Mouse (Mus musculus) MEL (cell line): ENCODE results near the gene Vim. TPM values are rescaled to one million over a fixed set of nuclear protein-coding genes. Genes with fewer than 3 reads are reported as not detected.

Experiments
- DNase-seq: peaks from one replicate; pipeline ENCODE4 v3.0.0; 2011; ENCODE audit warnings: low read depth, low spot score
- H3K27ac ChIP-seq: 2 replicates; pipeline ENCODE4 v1.5.1; 2012; ENCODE audit warnings: low read depth, mild to moderate bottlenecking, control low read depth, low read length, moderate library complexity; ENCODE audit not compliant: control insufficient read depth
- H3K27me3 ChIP-seq, 2 experiments: fragments of 150-350 bp in 1 of 2; sonication (generic) in 1 of 2; 2 replicates each; pipeline ENCODE4 v1.6.1; 2012; ENCODE audit warnings: low read length in 2 of 2, mild to moderate bottlenecking in 2 of 2, improper control_type of control experiment in 1 of 2, moderate library complexity in 1 of 2; ENCODE audit not compliant: insufficient read depth in 2 of 2, control insufficient read depth in 1 of 2
- H3K36me3 ChIP-seq, 2 experiments: 2 replicates each; pipeline ENCODE4 v1.6.1; 2012 to 2014; ENCODE audit warnings: low read length in 2 of 2, improper control_type of control experiment in 1 of 2, inconsistent platforms in 1 of 2, mild to moderate bottlenecking in 1 of 2; ENCODE audit not compliant: insufficient read depth in 2 of 2, control insufficient read depth in 1 of 2
- H3K4me1 ChIP-seq, 2 experiments: fragments of 150-350 bp in 1 of 2; sonication (generic) in 1 of 2; 2 replicates each; pipeline ENCODE4 v1.6.1; 2012; ENCODE audit warnings: low read length in 2 of 2, improper control_type of control experiment in 1 of 2, mild to moderate bottlenecking in 1 of 2; ENCODE audit not compliant: insufficient read depth in 2 of 2, control insufficient read depth in 1 of 2
- H3K4me3 ChIP-seq, 2 experiments: fragments of 150-350 bp in 1 of 2; sonication (generic) in 1 of 2; 2 replicates each; pipeline ENCODE4 v1.5.1; 2012; ENCODE audit warnings: low read depth in 2 of 2, low read length in 2 of 2, mild to moderate bottlenecking in 2 of 2, moderate library complexity in 2 of 2, control low read depth in 1 of 2, improper control_type of control experiment in 1 of 2; ENCODE audit not compliant: control insufficient read depth in 1 of 2, insufficient read depth in 1 of 2
- H3K79me2 ChIP-seq: 2 replicates; pipeline ENCODE4 v1.6.1; 2012; ENCODE audit warnings: mild to moderate bottlenecking, low read length, moderate library complexity; ENCODE audit not compliant: control insufficient read depth, poor library complexity, insufficient read depth
- H3K9ac ChIP-seq: 2 replicates; pipeline ENCODE4 v1.6.1; 2012; ENCODE audit warnings: low read depth, mild to moderate bottlenecking, control low read depth, low read length, moderate library complexity; ENCODE audit not compliant: control insufficient read depth, poor library complexity, severe bottlenecking
- H3K9me3 ChIP-seq: fragments of 150-350 bp; sonication (generic); replicated peaks from 2 replicates; pipeline ENCODE4 v1.6.1; 2012; ENCODE audit warnings: mild to moderate bottlenecking, low read length, improper control_type of control experiment, moderate library complexity; ENCODE audit not compliant: insufficient read depth
- BHLHE40 ChIP-seq: IDR thresholded peaks from 2 replicates; pipeline ENCODE4 v1.6.1; 2012; ENCODE audit warnings: low read depth, mild to moderate bottlenecking, inconsistent platforms, low read length, improper control_type of control experiment, borderline replicate concordance
- E2F4 ChIP-seq: IDR thresholded peaks from 2 replicates; pipeline ENCODE4 v1.6.1; 2011; ENCODE audit warnings: low read depth, low read length, improper control_type of control experiment, borderline replicate concordance
- ELF1 ChIP-seq: IDR thresholded peaks from 2 replicates; pipeline ENCODE4 v1.6.1; 2014; ENCODE audit warnings: low read depth, mild to moderate bottlenecking, inconsistent platforms, low read length, improper control_type of control experiment, moderate library complexity
- GATA1 ChIP-seq: IDR thresholded peaks from 2 replicates; pipeline ENCODE4 v1.6.1; 2011; ENCODE audit warnings: low read depth, low read length, improper control_type of control experiment
- HCFC1 ChIP-seq: IDR thresholded peaks from 2 replicates; pipeline ENCODE4 v1.6.1; 2012; ENCODE audit warnings: low read depth, mild to moderate bottlenecking, inconsistent platforms, low read length, improper control_type of control experiment, moderate library complexity
- JUND ChIP-seq: IDR thresholded peaks from 2 replicates; pipeline ENCODE4 v1.6.1; 2011; ENCODE audit warnings: low read depth, mild to moderate bottlenecking, improper control_type of control experiment, low read length
- KAT2A ChIP-seq: conservative IDR thresholded peaks from 2 replicates; pipeline ENCODE4 v1.6.1; 2012; ENCODE audit warnings: low read depth, low read length, improper control_type of control experiment, inconsistent platforms
- MAX ChIP-seq: IDR thresholded peaks from 2 replicates; pipeline ENCODE4 v1.6.1; 2011; ENCODE audit warnings: low read length, improper control_type of control experiment
- MAZ ChIP-seq: IDR thresholded peaks from 2 replicates; pipeline ENCODE4 v1.6.1; 2012; ENCODE audit warnings: low read depth, mild to moderate bottlenecking, inconsistent platforms, low read length, improper control_type of control experiment
- MEF2A ChIP-seq: IDR thresholded peaks from 2 replicates; pipeline ENCODE4 v1.6.1; 2014; ENCODE audit warnings: low read depth, mild to moderate bottlenecking, inconsistent platforms, low read length, improper control_type of control experiment; ENCODE audit not compliant: poor library complexity, insufficient replicate concordance, severe bottlenecking; ENCODE audit errors: extremely low read depth
- MYC ChIP-seq: IDR thresholded peaks from 2 replicates; pipeline ENCODE4 v1.6.1; 2011; ENCODE audit warnings: low read depth, mild to moderate bottlenecking, low read length, improper control_type of control experiment, moderate library complexity
- POLR2A ChIP-seq, 2 experiments: IDR thresholded peaks; 2 replicates each; pipeline ENCODE4 v1.6.1; 2011 to 2012; ENCODE audit warnings: low read length in 2 of 2, mild to moderate bottlenecking in 2 of 2, control low read depth in 1 of 2, improper control_type of control experiment in 1 of 2, low read depth in 1 of 2, moderate library complexity in 1 of 2; ENCODE audit not compliant: control insufficient read depth in 1 of 2, insufficient read depth in 1 of 2, poor library complexity in 1 of 2
- POLR2AphosphoS2 ChIP-seq: IDR thresholded peaks from 2 replicates; pipeline ENCODE4 v1.6.1; 2011; ENCODE audit warnings: low read length, improper control_type of control experiment
- POLR2AphosphoS5 ChIP-seq: IDR thresholded peaks from 2 replicates; pipeline ENCODE4 v1.6.1; 2012; ENCODE audit warnings: low read depth, borderline replicate concordance, mild to moderate bottlenecking, inconsistent platforms, low read length, moderate library complexity, mixed read lengths
- RAD21 ChIP-seq: IDR thresholded peaks from 2 replicates; pipeline ENCODE4 v1.6.1; 2011; ENCODE audit warnings: mild to moderate bottlenecking, low read depth, low read length, improper control_type of control experiment
- RCOR1 ChIP-seq: IDR thresholded peaks from 2 replicates; pipeline ENCODE4 v1.6.1; 2012; ENCODE audit warnings: low read depth, mild to moderate bottlenecking, inconsistent platforms, low read length, improper control_type of control experiment
- SMC3 ChIP-seq: IDR thresholded peaks from 2 replicates; pipeline ENCODE4 v1.6.1; 2011; ENCODE audit warnings: low read depth, low read length, improper control_type of control experiment
- TBP ChIP-seq: IDR thresholded peaks from 2 replicates; pipeline ENCODE4 v1.8.0; 2011; ENCODE audit warnings: low read depth, low read length, improper control_type of control experiment
- UBTF ChIP-seq: IDR thresholded peaks from 2 replicates; pipeline ENCODE4 v1.6.1; 2012; ENCODE audit warnings: low read depth, mild to moderate bottlenecking, inconsistent platforms, low read length, improper control_type of control experiment, moderate library complexity, borderline replicate concordance; ENCODE audit not compliant: insufficient read depth
- ZKSCAN1 ChIP-seq: IDR thresholded peaks from 2 replicates; pipeline ENCODE4 v1.6.1; 2012; ENCODE audit warnings: low read depth, mild to moderate bottlenecking, inconsistent platforms, low read length, improper control_type of control experiment, moderate library complexity
- ZMIZ1 ChIP-seq: IDR thresholded peaks from 2 replicates; pipeline ENCODE4 v1.6.1; 2012; ENCODE audit warnings: low read depth, mild to moderate bottlenecking, inconsistent platforms, low read length, improper control_type of control experiment, moderate library complexity
- polyA plus RNA-seq, 2 experiments: library from polyadenylated mRNA; stranded (reverse) in 1 of 2; unstranded in 1 of 2; fragments of >175 nt in 1 of 2; fragments of >200 nt in 1 of 2; gene quantifications; 2 replicates each; pipeline versions ENCODE4 v1.2.1 to v1.2.4; 2012; ENCODE audit warnings: low replicate concordance in 2 of 2, low read depth in 1 of 2; ENCODE audit not compliant: insufficient read length in 2 of 2, insufficient read depth in 1 of 2, missing spikeins in 1 of 2
- total RNA-seq: library from RNA; depleted of rRNA; stranded (reverse); fragments of 300-350 nt; gene quantifications from 2 replicates; pipeline ENCODE4 v1.2.3, GENCODE M21; 2012

Vim gene
- total and polyA plus RNA-seq, 3 experiments = 58.0 to 580 (median 257) TPM

DNA sequence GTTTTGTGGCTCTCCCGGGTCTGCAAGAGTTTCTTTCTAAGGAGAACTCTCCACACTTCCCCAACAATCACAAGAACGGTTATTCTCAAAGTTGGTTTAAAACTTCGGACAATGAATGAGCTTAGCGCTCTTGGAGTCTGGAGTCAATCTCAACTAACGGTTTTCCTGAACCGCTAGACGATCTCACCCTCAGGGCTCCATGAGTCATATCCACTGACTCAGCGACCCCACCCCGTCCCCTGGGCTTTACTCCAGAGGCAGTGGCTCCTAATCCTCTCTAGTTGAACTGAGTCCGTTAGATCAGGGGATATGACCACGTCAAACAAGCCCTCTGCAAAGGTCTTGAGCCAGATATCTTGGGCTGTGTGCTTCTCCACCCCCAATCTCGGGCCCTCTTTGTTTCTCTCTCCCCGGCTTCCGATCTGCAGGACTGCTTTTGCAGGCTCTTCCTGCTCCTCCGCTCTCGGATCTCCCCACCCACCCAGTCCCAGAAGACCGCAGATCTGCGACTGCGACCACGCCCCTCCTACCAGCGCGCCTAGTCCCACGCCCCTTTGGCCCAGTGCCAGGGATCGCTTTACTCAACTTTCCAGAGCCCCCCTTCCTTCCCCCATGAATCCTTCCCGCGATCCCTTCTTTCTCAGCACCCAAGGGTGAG, at the start of gene Vim (continued):
- TF ChIP-seq BHLHE40 (no peak), UBTF (no peak), ZKSCAN1 (no peak), POLR2A (IDR thresholded peaks at IDR 0.05; ENCODE audit: control insufficient read depth in 1 of 2, insufficient read depth in 1 of 2, low read depth in 1 of 2, low read length in 2 of 2, poor library complexity in 1 of 2) (peak in 1 of 2 experiments; percentile 37; a peak in 1 of 4 replicates)

DNA sequence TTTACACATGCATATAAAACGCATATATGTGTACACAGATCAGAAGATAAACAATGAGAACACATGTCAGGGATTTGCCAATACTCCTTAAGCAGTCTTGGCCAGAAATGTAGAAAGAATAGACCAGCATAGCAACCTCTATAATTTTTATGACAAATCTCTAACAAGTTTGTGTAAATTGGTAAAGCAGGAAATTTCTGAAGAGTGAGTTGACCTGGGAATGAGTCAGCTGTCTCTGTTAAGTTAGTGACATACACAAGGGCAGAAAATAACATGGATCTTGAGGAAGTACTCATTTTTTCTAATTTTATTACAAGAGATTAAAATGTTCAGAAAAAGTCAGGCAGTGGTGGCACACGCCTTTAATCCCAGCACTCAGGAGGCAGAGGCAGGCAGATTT, 47.5 kb upstream of the Vim start:
- Histone ChIP-seq H3K79me2 (no peaks in the 10 kb centered on the region), H3K4me1 (peaks cover 10 to 14% of the 10 kb centered on the region in 2 experiments; a peak in 3 of 4 replicates), H3K9ac (no peak overlapping the region), H3K4me3 (no peak overlapping the region), H3K27ac (no peak overlapping the region), H3K9me3 (no peaks in the 10 kb centered on the region), H3K36me3 (peaks cover 0 to 29% of the 10 kb centered on the region in 2 experiments; a peak in 2 of 4 replicates), H3K27me3 (no peaks in the 10 kb centered on the region)
- no peak for DNase-seq
- TF ChIP-seq GATA1 (no peak), BHLHE40 (no peak), POLR2A (IDR thresholded peaks at IDR 0.05; ENCODE audit: control insufficient read depth in 1 of 2, insufficient read depth in 1 of 2, low read depth in 1 of 2, low read length in 2 of 2, poor library complexity in 1 of 2) (no peak), KAT2A (no peak), MEF2A (no peak), E2F4 (no peak), ZKSCAN1 (no peak), POLR2AphosphoS5 (no peak), RAD21 (no peak), RCOR1 (no peak), HCFC1 (no peak), SMC3 (no peak), MAX (no peak), ELF1 (no peak), MYC (no peak), MAZ (no peak), JUND (no peak), ZMIZ1 (no peak), TBP (no peak), POLR2AphosphoS2 (no peak)
